Mouse (Mus musculus) G1E (cell line): ENCODE results near the gene Spryd3. TPM values are rescaled to one million over a fixed set of nuclear protein-coding genes. Genes with fewer than 3 reads are reported as not detected.

ENCODE experiments used
- ATAC-seq: 2 replicates; pipeline ENCODE4 v1.8.0; 2016; ENCODE audit warnings: mild to moderate bottlenecking; ENCODE audit not compliant: insufficient number of reproducible peaks, poor library complexity, low FRiP score, severe bottlenecking; ENCODE audit errors: extremely low read depth
- DNase-seq: peaks from one replicate; pipeline ENCODE4 v3.0.0; 2012; ENCODE audit warnings: low spot score
- H3K27me3 ChIP-seq: 2 replicates; pipeline ENCODE4 v1.6.1; 2012; ENCODE audit warnings: mild to moderate bottlenecking, low read length, inconsistent platforms; ENCODE audit not compliant: insufficient read depth
- H3K36me3 ChIP-seq: replicated peaks from 2 replicates; pipeline ENCODE3; 2012; ENCODE audit warnings: mild to moderate bottlenecking, inconsistent platforms
- H3K4me1 ChIP-seq: 2 replicates; pipeline ENCODE4 v1.6.1; 2012; ENCODE audit warnings: low read depth, low read length, inconsistent platforms, mixed read lengths; ENCODE audit not compliant: insufficient read depth
- H3K4me3 ChIP-seq: 2 replicates; pipeline ENCODE4 v1.5.1; 2012; ENCODE audit warnings: low read depth, mild to moderate bottlenecking, inconsistent platforms, low read length, moderate library complexity, mixed read lengths
- H3K9me3 ChIP-seq: replicated peaks from 2 replicates; pipeline ENCODE4 v1.6.1; 2012; ENCODE audit warnings: inconsistent platforms
- CTCF ChIP-seq: IDR thresholded peaks from 2 replicates; pipeline ENCODE4 v1.5.1; 2012; ENCODE audit warnings: low read depth, low read length, inconsistent platforms, mixed read lengths
- GATA1 ChIP-seq: IDR thresholded peaks from 2 replicates; pipeline ENCODE4 v1.6.1; 2012; ENCODE audit warnings: borderline replicate concordance, low read length, inconsistent platforms, mixed read lengths
- GATA2 ChIP-seq: IDR thresholded peaks from 2 replicates; pipeline ENCODE4 v1.6.1; 2012; ENCODE audit warnings: low read depth, low read length, inconsistent platforms, borderline replicate concordance
- POLR2AphosphoS5 ChIP-seq: IDR thresholded peaks from 2 replicates; pipeline ENCODE4 v1.6.1; 2012; ENCODE audit warnings: low read depth, low read length, inconsistent platforms; ENCODE audit not compliant: insufficient replicate concordance
- TAL1 ChIP-seq: conservative IDR thresholded peaks from 2 replicates; pipeline ENCODE4 v1.6.1; 2012; ENCODE audit warnings: low read depth, low read length, inconsistent platforms, mixed read lengths
- polyA plus RNA-seq: library from polyadenylated mRNA; stranded (reverse); fragments of >175 nt; gene quantifications from 2 replicates; pipeline ENCODE4 v1.2.3, GENCODE M21; 2012
- total RNA-seq, 2 experiments: library from RNA; stranded (forward) in 1 of 2; stranded (reverse) in 1 of 2; fragments of 200-1000 nt in 1 of 2; fragments of >200 nt in 1 of 2; fragmentation: Nextera tagmentation in 1 of 2; gene quantifications; 2 replicates each; pipeline ENCODE4 v1.2.3; 2014 to 2017

The Spryd3 gene
- total and polyA plus RNA-seq, 3 experiments = 7.1 to 14.9 (median 12.1) TPM

- ATAC-seq = no peak
- H3K4me3 ChIP-seq = no peak overlapping the region
Observed at GRCm38 (mm10) chr15:102070476-102071467, 65.3 kb downstream of the Spryd3 start.

More at GRCm38 (mm10) chr15:102070476-102071467, 65.3 kb downstream of the Spryd3 start:
- Histone ChIP-seq H3K27me3 (peaks cover 36% of the 10 kb centered on the region), H3K9me3 (no peaks in the 10 kb centered on the region), H3K36me3 (peaks cover 12% of the 10 kb centered on the region), H3K4me1 (peaks cover 28% of the 10 kb centered on the region)
- TF ChIP-seq CTCF = no peak
- no peak for TF ChIP-seq GATA2
- TF ChIP-seq POLR2AphosphoS5 = no peak
- TF ChIP-seq GATA1 = no peak
- TF ChIP-seq TAL1 = no peak
- DNase-seq = no peak

Other genes with a start within 250 kb of the Spryd3 start
Only the 20 nearest of the 21 such genes appear.
- gene Krt4, start 211.5 kb downstream of the Spryd3 start, total RNA-seq (2014; fragmentation: Nextera tagmentation) = not detected in 2 replicates
- gene Krt4, start 211.5 kb downstream of the Spryd3 start, total RNA-seq (2017) = 0.06 and 0.11 TPM in 2 replicates
- gene Krt4, start 211.5 kb downstream of the Spryd3 start, polyA plus RNA-seq = not detected in 2 replicates
- gene Krt79, start 195.9 kb downstream of the Spryd3 start, total RNA-seq (2014; fragmentation: Nextera tagmentation) = not detected in 2 replicates
- gene Krt79, start 195.9 kb downstream of the Spryd3 start, total RNA-seq (2017) = 0.12 TPM in 1 of 2 replicates, not detected in the other
- not detected in 2 replicates for gene Krt79, start 195.9 kb downstream of the Spryd3 start, polyA plus RNA-seq
- gene Krt78, start 181.9 kb downstream of the Spryd3 start, total RNA-seq (2014; fragmentation: Nextera tagmentation) = not detected in 2 replicates
- 0.05 TPM in 1 of 2 replicates, not detected in the other for gene Krt78, start 181.9 kb downstream of the Spryd3 start, total RNA-seq (2017)
- gene Krt78, start 181.9 kb downstream of the Spryd3 start, polyA plus RNA-seq = not detected in 2 replicates
- not detected in 2 replicates for gene Krt8, start 131.8 kb downstream of the Spryd3 start, total RNA-seq (2014; fragmentation: Nextera tagmentation)
- gene Krt8, start 131.8 kb downstream of the Spryd3 start, total RNA-seq (2017) = not detected in 2 replicates
- gene Krt8, start 131.8 kb downstream of the Spryd3 start, polyA plus RNA-seq = not detected in 2 replicates
- gene Krt18, start 108.1 kb downstream of the Spryd3 start, total RNA-seq (2014; fragmentation: Nextera tagmentation) = not detected in 2 replicates
- gene Krt18, start 108.1 kb downstream of the Spryd3 start, total RNA-seq (2017) = not detected in 2 replicates
- 0.04 TPM in 1 of 2 replicates, not detected in the other for gene Krt18, start 108.1 kb downstream of the Spryd3 start, polyA plus RNA-seq
- 196 and 223 TPM in 2 replicates for gene Eif4b, start 62.5 kb downstream of the Spryd3 start, total RNA-seq (2014; fragmentation: Nextera tagmentation)
- 409 and 435 TPM in 2 replicates for gene Eif4b, start 62.5 kb downstream of the Spryd3 start, total RNA-seq (2017)
- 353 and 439 TPM in 2 replicates for gene Eif4b, start 62.5 kb downstream of the Spryd3 start, polyA plus RNA-seq
- 3.8 TPM in 1 of 2 replicates, not detected in the other for gene Tns2, start 35.8 kb downstream of the Spryd3 start, total RNA-seq (2014; fragmentation: Nextera tagmentation)
- 0.41 and 2.3 TPM in 2 replicates for gene Tns2, start 35.8 kb downstream of the Spryd3 start, total RNA-seq (2017)
- gene Tns2, start 35.8 kb downstream of the Spryd3 start, polyA plus RNA-seq = 0.55 and 0.63 TPM in 2 replicates
- gene Igfbp6, start 8.1 kb upstream of the Spryd3 start, total RNA-seq (2014; fragmentation: Nextera tagmentation) = 0.68 TPM in 1 of 2 replicates, not detected in the other
- gene Igfbp6, start 8.1 kb upstream of the Spryd3 start, total RNA-seq (2017) = 1.3 and 1.9 TPM in 2 replicates
- gene Igfbp6, start 8.1 kb upstream of the Spryd3 start, polyA plus RNA-seq = 0.21 and 0.30 TPM in 2 replicates
- 7.4 and 8.1 TPM in 2 replicates for gene Soat2, start 14.3 kb upstream of the Spryd3 start, total RNA-seq (2014; fragmentation: Nextera tagmentation)
- 3.1 and 3.3 TPM in 2 replicates for gene Soat2, start 14.3 kb upstream of the Spryd3 start, total RNA-seq (2017)
- 0.64 and 1.1 TPM in 2 replicates for gene Soat2, start 14.3 kb upstream of the Spryd3 start, polyA plus RNA-seq
- gene Zfp740, start 67.0 kb upstream of the Spryd3 start, total RNA-seq (2014; fragmentation: Nextera tagmentation) = 42.5 and 64.5 TPM in 2 replicates
- gene Zfp740, start 67.0 kb upstream of the Spryd3 start, total RNA-seq (2017) = 34.8 and 35.3 TPM in 2 replicates
- gene Zfp740, start 67.0 kb upstream of the Spryd3 start, polyA plus RNA-seq = 12.9 and 18.2 TPM in 2 replicates
- gene Csad, start 68.5 kb upstream of the Spryd3 start, total RNA-seq (2014; fragmentation: Nextera tagmentation) = 2.1 and 11.9 TPM in 2 replicates
- 4.2 and 4.9 TPM in 2 replicates for gene Csad, start 68.5 kb upstream of the Spryd3 start, total RNA-seq (2017)
- gene Csad, start 68.5 kb upstream of the Spryd3 start, polyA plus RNA-seq = 3.1 and 4.2 TPM in 2 replicates
- 23.7 and 26.6 TPM in 2 replicates for gene Itgb7, start 95.7 kb upstream of the Spryd3 start, total RNA-seq (2014; fragmentation: Nextera tagmentation)
- 80.9 and 83.5 TPM in 2 replicates for gene Itgb7, start 95.7 kb upstream of the Spryd3 start, total RNA-seq (2017)
- 22.1 and 27.2 TPM in 2 replicates for gene Itgb7, start 95.7 kb upstream of the Spryd3 start, polyA plus RNA-seq
- 2.6 and 3.4 TPM in 2 replicates for gene Rarg, start 121.3 kb upstream of the Spryd3 start, total RNA-seq (2014; fragmentation: Nextera tagmentation)
- gene Rarg, start 121.3 kb upstream of the Spryd3 start, total RNA-seq (2017) = 1.0 and 1.9 TPM in 2 replicates
- 1.8 and 2.2 TPM in 2 replicates for gene Rarg, start 121.3 kb upstream of the Spryd3 start, polyA plus RNA-seq
- gene Gm9918, start 134.3 kb upstream of the Spryd3 start, total RNA-seq (2014; fragmentation: Nextera tagmentation) = not detected in 2 replicates
- gene Gm9918, start 134.3 kb upstream of the Spryd3 start, total RNA-seq (2017) = 0.12 and 0.44 TPM in 2 replicates
- not detected in 2 replicates for gene Gm9918, start 134.3 kb upstream of the Spryd3 start, polyA plus RNA-seq
- gene Mfsd5, start 143.2 kb upstream of the Spryd3 start, total RNA-seq (2014; fragmentation: Nextera tagmentation) = 24.5 and 25.8 TPM in 2 replicates
- gene Mfsd5, start 143.2 kb upstream of the Spryd3 start, total RNA-seq (2017) = 31.1 and 37.2 TPM in 2 replicates
- gene Mfsd5, start 143.2 kb upstream of the Spryd3 start, polyA plus RNA-seq = 66.2 and 75.3 TPM in 2 replicates
- 91.0 and 145 TPM in 2 replicates for gene Espl1, start 160.0 kb upstream of the Spryd3 start, total RNA-seq (2014; fragmentation: Nextera tagmentation)
- 15.8 and 23.8 TPM in 2 replicates for gene Espl1, start 160.0 kb upstream of the Spryd3 start, total RNA-seq (2017)
- 33.1 and 35.5 TPM in 2 replicates for gene Espl1, start 160.0 kb upstream of the Spryd3 start, polyA plus RNA-seq
- gene Pfdn5, start 189.9 kb upstream of the Spryd3 start, total RNA-seq (2014; fragmentation: Nextera tagmentation) = 113 and 119 TPM in 2 replicates
- gene Pfdn5, start 189.9 kb upstream of the Spryd3 start, total RNA-seq (2017) = 271 and 276 TPM in 2 replicates
- gene Pfdn5, start 189.9 kb upstream of the Spryd3 start, polyA plus RNA-seq = 13.6 and 23.0 TPM in 2 replicates
- gene Myg1, start 195.5 kb upstream of the Spryd3 start, total RNA-seq (2014; fragmentation: Nextera tagmentation) = 37.5 and 45.9 TPM in 2 replicates
- gene Myg1, start 195.5 kb upstream of the Spryd3 start, total RNA-seq (2017) = 30.1 and 35.2 TPM in 2 replicates
- gene Myg1, start 195.5 kb upstream of the Spryd3 start, polyA plus RNA-seq = 72.6 and 87.5 TPM in 2 replicates
- gene Aaas, start 214.5 kb upstream of the Spryd3 start, total RNA-seq (2014; fragmentation: Nextera tagmentation) = 187 and 217 TPM in 2 replicates
- 110 and 126 TPM in 2 replicates for gene Aaas, start 214.5 kb upstream of the Spryd3 start, total RNA-seq (2017)
- gene Aaas, start 214.5 kb upstream of the Spryd3 start, polyA plus RNA-seq = 199 and 288 TPM in 2 replicates
- gene Sp7, start 230.9 kb upstream of the Spryd3 start, total RNA-seq (2014; fragmentation: Nextera tagmentation) = not detected in 2 replicates
- 0.06 and 0.16 TPM in 2 replicates for gene Sp7, start 230.9 kb upstream of the Spryd3 start, total RNA-seq (2017)
- gene Sp7, start 230.9 kb upstream of the Spryd3 start, polyA plus RNA-seq = not detected in 2 replicates